Mouse (Mus musculus): ENCODE data around the gene Ddah1.
"Not testable (repeated sequence)": the region's sequence is repeated elsewhere in the genome, so short reads cannot be mapped to it uniquely, and the experiment has no call there.

DNA sequence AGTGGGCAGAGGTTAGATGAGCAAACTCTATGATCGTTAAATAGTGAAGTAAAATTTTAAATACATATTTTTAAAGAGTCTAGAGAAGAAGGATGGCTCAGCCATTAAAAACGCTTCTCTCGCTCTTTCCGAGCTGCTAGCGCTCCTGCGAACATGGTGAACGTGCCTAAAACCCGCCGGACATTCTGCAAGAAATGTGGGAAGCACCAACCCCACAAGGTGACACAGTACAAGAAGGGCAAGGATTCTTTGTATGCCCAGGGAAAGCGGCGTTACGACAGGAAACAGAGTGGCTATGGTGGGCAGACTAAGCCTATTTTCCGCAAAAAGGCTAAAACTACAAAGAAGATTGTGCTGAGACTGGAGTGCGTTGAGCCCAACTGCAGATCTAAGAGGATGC is 120.4 kb downstream of the Ddah1 start:
- TF ChIP-seq POLR2A (IDR thresholded peaks at IDR 0.05; ENCODE audit: borderline replicate concordance, insufficient read depth, low read length); CTCF (IDR thresholded peaks at IDR 0.05; ENCODE audit: borderline replicate concordance, insufficient read depth, low read depth, low read length): not testable (repeated sequence)
